Mouse (Mus musculus): Measurements from ENCODE around the gene Csrp3.

Gene Csrp3

GRCm38 (mm10) chr7:48825170-48825569, 22.7 kb downstream of the Csrp3 start:
- no peak for DNase-seq

- no peak for DNase-seq
Measured at GRCm38 (mm10) chr7:48824671-48825070, 23.2 kb downstream of the Csrp3 start.

GRCm38 (mm10) chr7:48823621-48824020, 24.2 kb downstream of the Csrp3 start:
- no peak for DNase-seq

GRCm38 (mm10) chr7:48821654-48822053, 26.2 kb downstream of the Csrp3 start:
- DNase-seq = no peak

GRCm38 (mm10) chr7:48813594-48813993, 34.2 kb downstream of the Csrp3 start:
- no peak for DNase-seq

GRCm38 (mm10) chr7:48812358-48812757, 35.5 kb downstream of the Csrp3 start:
- DNase-seq = no peak

- no peak for DNase-seq
Measured at GRCm38 (mm10) chr7:48810652-48811051, 37.2 kb downstream of the Csrp3 start.

- no peak for DNase-seq
Measured at GRCm38 (mm10) chr7:48806587-48806986, 41.2 kb downstream of the Csrp3 start.

GRCm38 (mm10) chr7:48803381-48803780, 44.5 kb downstream of the Csrp3 start:
- DNase-seq = no peak

GRCm38 (mm10) chr7:48795130-48795529, 52.7 kb downstream of the Csrp3 start:
- no peak for DNase-seq

- DNase-seq = no peak
Measured at GRCm38 (mm10) chr7:48791412-48791811, 56.4 kb downstream of the Csrp3 start.

GRCm38 (mm10) chr7:48790117-48790516, 57.7 kb downstream of the Csrp3 start:
- DNase-seq = no peak

- peak; percentile 97 for DNase-seq
Measured at GRCm38 (mm10) chr7:48788851-48789572, 58.8 kb downstream of the Csrp3 start, which contains the start of gene Zdhhc13. Gene Zdhhc13, plus strand, starts transcription at chr7:48789003.

GRCm38 (mm10) chr7:48788348-48788747, 59.5 kb downstream of the Csrp3 start:
- no peak for DNase-seq

- no peak for DNase-seq
Measured at GRCm38 (mm10) chr7:48784773-48785523, 62.9 kb downstream of the Csrp3 start.

- no peak for DNase-seq
Measured at GRCm38 (mm10) chr7:48782432-48782831, 65.4 kb downstream of the Csrp3 start.

All from liver (tissue).